Mouse (Mus musculus) liver, embryonic 12.5 days (tissue): ENCODE results near the gene Ccdc183. TPM values are rescaled to one million over a fixed set of nuclear protein-coding genes. Genes with fewer than 3 reads are reported as not detected.
A peak's percentile ranks its signal among the peaks of the same experiment; 100 is the strongest.

Experiments used
- ATAC-seq: fragments of 200-750 bp; cut with Nextera tagmentation; 2 replicates; pipeline ENCODE4 v1.8.0; 2017; ENCODE audit warnings: moderate number of reproducible peaks, mild to moderate bottlenecking, moderate library complexity
- H3K27ac ChIP-seq: fragments of 300-500 bp; sonication (generic); 2 replicates; pipeline ENCODE4 v1.5.1; 2016; ENCODE audit warnings: mild to moderate bottlenecking
- H3K27me3 ChIP-seq: fragments of 300-500 bp; sonication (generic); replicated peaks from 2 replicates; pipeline ENCODE4 v1.6.1; 2016; ENCODE audit warnings: mild to moderate bottlenecking, moderate library complexity
- H3K36me3 ChIP-seq: fragments of 300-500 bp; sonication (generic); 2 replicates; pipeline ENCODE4 v1.6.1; 2016; ENCODE audit warnings: mild to moderate bottlenecking, moderate library complexity
- H3K4me1 ChIP-seq: fragments of 300-500 bp; sonication (generic); 2 replicates; pipeline ENCODE4 v1.6.1; 2016
- H3K4me2 ChIP-seq: fragments of 300-500 bp; sonication (generic); 2 replicates; pipeline ENCODE4 v1.6.1; 2016; ENCODE audit warnings: mild to moderate bottlenecking, moderate library complexity
- H3K4me3 ChIP-seq: fragments of 300-500 bp; sonication (generic); 2 replicates; pipeline ENCODE4 v1.5.1; 2016; ENCODE audit warnings: mild to moderate bottlenecking, moderate library complexity
- H3K9ac ChIP-seq: fragments of 300-500 bp; sonication (generic); 2 replicates; pipeline ENCODE4 v1.6.1; 2016; ENCODE audit warnings: mild to moderate bottlenecking, moderate library complexity
- H3K9me3 ChIP-seq: fragments of 300-500 bp; sonication (generic); replicated peaks from 2 replicates; pipeline ENCODE4 v1.6.1; 2016; ENCODE audit warnings: mild to moderate bottlenecking, moderate library complexity
- WGBS: fragments of 180-500 bp; shearing (Covaris S2); methylation state at CpG from one replicate; pipeline ENCODE4 v1.1.7; 2016; ENCODE audit not compliant: insufficient replicate concordance; 5-methylcytosine and 5-hydroxymethylcytosine counted together
- polyA plus RNA-seq: library from polyadenylated mRNA; unstranded; fragments of >200 nt; fragmentation: Nextera tagmentation; extraction: Ambion mirVana; gene quantifications from 2 replicates; pipeline ENCODE4 v1.2.1, GENCODE M21; 2016

Gene Ccdc183
- polyA plus RNA-seq, 1 experiment from 2014 or later, result 0.14 TPM

- Histone ChIP-seq H3K4me3 (no peak overlapping the region), H3K36me3 (peaks cover 46% of the 10 kb centered on the region), H3K27ac (no peak overlapping the region), H3K27me3 (peaks cover 39% of the 10 kb centered on the region), H3K4me2 (no peak overlapping the region), H3K9me3 (no peaks in the 10 kb centered on the region), H3K4me1 (peaks cover 62% of the 10 kb centered on the region), H3K9ac (no peak overlapping the region)
- ATAC-seq, result peak; percentile 36; the same call in 1 of the 2 replicates
- 45% methylated on average over 12 of the region's 12 CpGs for WGBS
Observed at GRCm38 (mm10) chr2:25582466-25583119, 34.9 kb downstream of the Ccdc183 start.

- Histone ChIP-seq H3K27me3 (peaks cover 46% of the 10 kb centered on the region), H3K4me2 (peak overlapping the region; percentile 64), H3K9ac (no peak overlapping the region), H3K36me3 (peaks cover 39% of the 10 kb centered on the region), H3K4me1 (peaks cover 68% of the 10 kb centered on the region), H3K27ac (no peak overlapping the region), H3K4me3 (no peak overlapping the region), H3K9me3 (no peaks in the 10 kb centered on the region)
- no peak for ATAC-seq
- 11% methylated on average over 6 of the region's 6 CpGs for WGBS
Observed at GRCm38 (mm10) chr2:25581901-25582301, 35.6 kb downstream of the Ccdc183 start.

GRCm38 (mm10) chr2:25581294-25581864, 36.1 kb downstream of the Ccdc183 start, which contains the start of gene Ajm1:
Gene Ajm1, minus strand, starts transcription at chr2:25581757.
- peaks cover 51% of the 10 kb centered on the region for H3K27me3 ChIP-seq
- H3K4me1 ChIP-seq, result peaks cover 68% of the 10 kb centered on the region
- peak within 1 kb of the TSS; percentile 29 for H3K4me3 ChIP-seq
- H3K36me3 ChIP-seq, result peaks cover 34% of the 10 kb centered on the region
- ATAC-seq, result peak; percentile 60
- no peak within 1 kb of the TSS for H3K27ac ChIP-seq
- no peaks in the 10 kb centered on the region for H3K9me3 ChIP-seq
- WGBS, result 6% methylated on average over 19 of the region's 19 CpGs
- peak within 1 kb of the TSS; percentile 64 for H3K4me2 ChIP-seq
- 0 out of 2 replicates have a peak within 1 kb of the TSS, but pooled peaks have one; percentile 7 for H3K9ac ChIP-seq

- Histone ChIP-seq H3K4me3 (no peak overlapping the region), H3K27me3 (peaks cover 58% of the 10 kb centered on the region), H3K4me1 (peaks cover 71% of the 10 kb centered on the region), H3K36me3 (peaks cover 28% of the 10 kb centered on the region), H3K27ac (no peak overlapping the region), H3K9ac (0 out of 2 replicates have a peak overlapping the region, but pooled peaks have one; percentile 7), H3K4me2 (peak overlapping the region; percentile 64; the same call in 1 of the 2 replicates), H3K9me3 (no peaks in the 10 kb centered on the region)
- WGBS, result 28% methylated on average over 6 of the region's 6 CpGs
- no peak for ATAC-seq
Observed at GRCm38 (mm10) chr2:25580621-25581101, 36.8 kb downstream of the Ccdc183 start.

- Histone ChIP-seq H3K4me3 (0 out of 2 replicates have a peak overlapping the region, but pooled peaks have one; percentile 23), H3K27ac (no peak overlapping the region), H3K4me2 (peak overlapping the region; percentile 35; the same call in 1 of the 2 replicates), H3K36me3 (peaks cover 21% of the 10 kb centered on the region), H3K9ac (no peak overlapping the region), H3K4me1 (peaks cover 79% of the 10 kb centered on the region), H3K27me3 (peaks cover 62% of the 10 kb centered on the region), H3K9me3 (no peaks in the 10 kb centered on the region)
- WGBS, result 4% methylated on average over 27 of the region's 27 CpGs
- no peak for ATAC-seq
Observed at GRCm38 (mm10) chr2:25579737-25580460, 37.6 kb downstream of the Ccdc183 start.

- Histone ChIP-seq H3K9me3 (no peaks in the 10 kb centered on the region), H3K4me1 (peaks cover 83% of the 10 kb centered on the region), H3K4me2 (peak overlapping the region; percentile 35), H3K36me3 (peaks cover 13% of the 10 kb centered on the region), H3K27me3 (peaks cover 62% of the 10 kb centered on the region), H3K27ac (no peak overlapping the region), H3K9ac (no peak overlapping the region), H3K4me3 (peak overlapping the region; percentile 23; the same call in 1 of the 2 replicates)
- 6% methylated on average over 76 of the region's 77 CpGs for WGBS
- no peak for ATAC-seq
Observed at GRCm38 (mm10) chr2:25578796-25579736, 38.4 kb downstream of the Ccdc183 start.

GRCm38 (mm10) chr2:25577951-25578795, 39.3 kb downstream of the Ccdc183 start:
- H3K9me3 ChIP-seq, result no peaks in the 10 kb centered on the region
- peaks cover 5% of the 10 kb centered on the region for H3K36me3 ChIP-seq
- no peak overlapping the region for H3K27ac ChIP-seq
- peak overlapping the region; percentile 28 for H3K4me3 ChIP-seq
- H3K9ac ChIP-seq, result no peak overlapping the region
- no peak for ATAC-seq
- peak overlapping the region; percentile 44 for H3K4me2 ChIP-seq
- H3K27me3 ChIP-seq, result peaks cover 62% of the 10 kb centered on the region
- 6% methylated on average over 75 of the region's 75 CpGs for WGBS
- H3K4me1 ChIP-seq, result peaks cover 83% of the 10 kb centered on the region

- H3K9ac ChIP-seq, result no peak overlapping the region
- peaks cover 82% of the 10 kb centered on the region for H3K4me1 ChIP-seq
- H3K4me2 ChIP-seq, result peak overlapping the region; percentile 44
- H3K36me3 ChIP-seq, result 0 out of 2 replicates have a peak, but pooled peaks cover 2% of the 10 kb centered on the region
- H3K27me3 ChIP-seq, result peaks cover 62% of the 10 kb centered on the region
- H3K9me3 ChIP-seq, result no peaks in the 10 kb centered on the region
- WGBS, result 19% methylated on average over 92 of the region's 92 CpGs
- ATAC-seq, result no peak
- peak overlapping the region; percentile 28 for H3K4me3 ChIP-seq
- H3K27ac ChIP-seq, result no peak overlapping the region
Observed at GRCm38 (mm10) chr2:25576965-25577891, 40.2 kb downstream of the Ccdc183 start.

GRCm38 (mm10) chr2:25576028-25576850, 41.2 kb downstream of the Ccdc183 start:
- H3K4me1 ChIP-seq, result peaks cover 76% of the 10 kb centered on the region

More at GRCm38 (mm10) chr2:25576028-25576850, 41.2 kb downstream of the Ccdc183 start:
- Histone ChIP-seq H3K9me3 (no peaks in the 10 kb centered on the region), H3K36me3 (peaks cover 10% of the 10 kb centered on the region; the same call in 1 of the 2 replicates), H3K27me3 (peaks cover 60% of the 10 kb centered on the region), H3K4me2 (peak overlapping the region; percentile 83), H3K4me3 (no peak overlapping the region), H3K9ac (no peak overlapping the region), H3K27ac (no peak overlapping the region)
- ATAC-seq, result no peak
- 75% methylated on average over 16 of the region's 16 CpGs for WGBS
